Mouse (Mus musculus): ENCODE results near the gene Hoxa6. TPM values are rescaled to one million over a fixed set of nuclear protein-coding genes. Genes with fewer than 3 reads are reported as not detected.

Hoxa6 gene
- total and polyA plus RNA-seq, 3 experiments: not detected

- Histone ChIP-seq H3K4me1 (ENCODE audit: control insufficient read depth in 1 of 2, insufficient read depth in 2 of 2, low read length in 2 of 2) (no peaks in the 10 kb centered on the region), H3K27me3 (ENCODE audit: control insufficient read depth in 1 of 2, insufficient read depth in 2 of 2, low read length in 2 of 2) (no peaks in the 10 kb centered on the region), H3K9me3 (replicated peaks; ENCODE audit: insufficient read depth, low read length) (no peaks in the 10 kb centered on the region), H3K9ac (ENCODE audit: control insufficient read depth, low read depth, low read length, poor library complexity, severe bottlenecking) (no peak overlapping the region), H3K79me2 (ENCODE audit: control insufficient read depth, insufficient read depth, low read length, poor library complexity) (no peaks in the 10 kb centered on the region), H3K36me3 (ENCODE audit: control insufficient read depth in 1 of 2, insufficient read depth in 2 of 2, low read length in 2 of 2) (no peaks in the 10 kb centered on the region), H3K4me3 (ENCODE audit: control insufficient read depth in 1 of 2, insufficient read depth in 1 of 2, low read depth in 2 of 2, low read length in 2 of 2) (no peak overlapping the region), H3K27ac (ENCODE audit: control insufficient read depth, low read depth, low read length) (no peak overlapping the region)
- TF ChIP-seq BHLHE40 (IDR thresholded peaks at IDR 0.05; ENCODE audit: borderline replicate concordance, low read depth, low read length) (no peak), CHD2 (IDR thresholded peaks at IDR 0.05; ENCODE audit: low read length) (no peak), RAD21 (IDR thresholded peaks at IDR 0.05; ENCODE audit: low read depth, low read length) (no peak), SIN3A (IDR thresholded peaks at IDR 0.05; ENCODE audit: low read length) (no peak), GATA1 (IDR thresholded peaks at IDR 0.05; ENCODE audit: low read depth, low read length) (no peak)
- no peak for DNase-seq (ENCODE audit: low read depth, low spot score)
Observed at GRCm38 (mm10) chr6:52217459-52217768, 8.9 kb upstream of the Hoxa6 start.

- Histone ChIP-seq H3K4me3 (ENCODE audit: control insufficient read depth in 1 of 2, insufficient read depth in 1 of 2, low read depth in 2 of 2, low read length in 2 of 2) (no peak overlapping the region), H3K79me2 (ENCODE audit: control insufficient read depth, insufficient read depth, low read length, poor library complexity) (no peaks in the 10 kb centered on the region), H3K9ac (ENCODE audit: control insufficient read depth, low read depth, low read length, poor library complexity, severe bottlenecking) (no peak overlapping the region), H3K27ac (ENCODE audit: control insufficient read depth, low read depth, low read length) (no peak overlapping the region), H3K27me3 (ENCODE audit: control insufficient read depth in 1 of 2, insufficient read depth in 2 of 2, low read length in 2 of 2) (no peaks in the 10 kb centered on the region), H3K36me3 (ENCODE audit: control insufficient read depth in 1 of 2, insufficient read depth in 2 of 2, low read length in 2 of 2) (no peaks in the 10 kb centered on the region), H3K4me1 (ENCODE audit: control insufficient read depth in 1 of 2, insufficient read depth in 2 of 2, low read length in 2 of 2) (no peaks in the 10 kb centered on the region), H3K9me3 (replicated peaks; ENCODE audit: insufficient read depth, low read length) (no peaks in the 10 kb centered on the region)
- no peak for TF ChIP-seq ZMIZ1 (IDR thresholded peaks at IDR 0.05; ENCODE audit: low read depth, low read length)
- no peak for TF ChIP-seq JUND (IDR thresholded peaks at IDR 0.05; ENCODE audit: low read depth, low read length)
- no peak for TF ChIP-seq USF1 (IDR thresholded peaks at IDR 0.05; ENCODE audit: low read depth, low read length)
- TF ChIP-seq ELF1 (IDR thresholded peaks at IDR 0.05; ENCODE audit: low read depth, low read length): no peak
- no peak for TF ChIP-seq ZNF384 (IDR thresholded peaks at IDR 0.05; ENCODE audit: low read depth, low read length)
- TF ChIP-seq MAFK (IDR thresholded peaks at IDR 0.05; ENCODE audit: borderline replicate concordance, low read depth, low read length): no peak
- TF ChIP-seq TBP (IDR thresholded peaks at IDR 0.05; ENCODE audit: low read depth, low read length): no peak
- TF ChIP-seq USF2 (IDR thresholded peaks at IDR 0.05; ENCODE audit: borderline replicate concordance in 1 of 2, insufficient read depth in 1 of 2, low read depth in 1 of 2, low read length in 2 of 2): no peak
- no peak for TF ChIP-seq SIN3A (IDR thresholded peaks at IDR 0.05; ENCODE audit: low read length)
- TF ChIP-seq EP300 (IDR thresholded peaks at IDR 0.05; ENCODE audit: low read depth in 1 of 2, low read length in 2 of 2): no peak
- TF ChIP-seq BHLHE40 (IDR thresholded peaks at IDR 0.05; ENCODE audit: borderline replicate concordance, low read depth, low read length): no peak
- no peak for TF ChIP-seq GABPA (IDR thresholded peaks at IDR 0.05; ENCODE audit: low read depth, low read length)
- TF ChIP-seq POLR2AphosphoS2 (IDR thresholded peaks at IDR 0.05; ENCODE audit: low read length): no peak
- no peak for DNase-seq (ENCODE audit: low read depth, low spot score)
Observed at GRCm38 (mm10) chr6:52216691-52217458, 8.4 kb upstream of the Hoxa6 start.

Data from MEL (cell line).